Mouse (Mus musculus) layer of hippocampus, postnatal 10 days (tissue): ENCODE results near the gene Zfp804b. TPM values are rescaled to one million over a fixed set of nuclear protein-coding genes. Genes with fewer than 3 reads are reported as not detected.
"Not testable (repeated sequence)": the region's sequence is repeated elsewhere in the genome, so short reads cannot be mapped to it uniquely, and the experiment has no call there.

ENCODE experiments used
- DNase-seq, 2 experiments: peaks; one replicate each; pipeline ENCODE4 v3.0.0; 2021; ENCODE audit warnings: low spot score in 2 of 2
- long read RNA-seq: library from polyadenylated mRNA; stranded (forward); transcript quantifications from one replicate; pipeline ENCODE4 v2.0.0, GENCODE M21; 2023
- total RNA-seq, 2 experiments: library from RNA; stranded (reverse); gene quantifications; 2 replicates each; pipeline ENCODE4 v1.2.3; 2021

The Zfp804b gene
- 1 to 10 TPM; 1.6 to 1.9 TPM for total RNA-seq
- long read RNA-seq, partial matches to known transcripts = 0 of 1 reads
- long read RNA-seq, other reads (novel, unspliced or antisense) = 1 of 1 reads

DNA sequence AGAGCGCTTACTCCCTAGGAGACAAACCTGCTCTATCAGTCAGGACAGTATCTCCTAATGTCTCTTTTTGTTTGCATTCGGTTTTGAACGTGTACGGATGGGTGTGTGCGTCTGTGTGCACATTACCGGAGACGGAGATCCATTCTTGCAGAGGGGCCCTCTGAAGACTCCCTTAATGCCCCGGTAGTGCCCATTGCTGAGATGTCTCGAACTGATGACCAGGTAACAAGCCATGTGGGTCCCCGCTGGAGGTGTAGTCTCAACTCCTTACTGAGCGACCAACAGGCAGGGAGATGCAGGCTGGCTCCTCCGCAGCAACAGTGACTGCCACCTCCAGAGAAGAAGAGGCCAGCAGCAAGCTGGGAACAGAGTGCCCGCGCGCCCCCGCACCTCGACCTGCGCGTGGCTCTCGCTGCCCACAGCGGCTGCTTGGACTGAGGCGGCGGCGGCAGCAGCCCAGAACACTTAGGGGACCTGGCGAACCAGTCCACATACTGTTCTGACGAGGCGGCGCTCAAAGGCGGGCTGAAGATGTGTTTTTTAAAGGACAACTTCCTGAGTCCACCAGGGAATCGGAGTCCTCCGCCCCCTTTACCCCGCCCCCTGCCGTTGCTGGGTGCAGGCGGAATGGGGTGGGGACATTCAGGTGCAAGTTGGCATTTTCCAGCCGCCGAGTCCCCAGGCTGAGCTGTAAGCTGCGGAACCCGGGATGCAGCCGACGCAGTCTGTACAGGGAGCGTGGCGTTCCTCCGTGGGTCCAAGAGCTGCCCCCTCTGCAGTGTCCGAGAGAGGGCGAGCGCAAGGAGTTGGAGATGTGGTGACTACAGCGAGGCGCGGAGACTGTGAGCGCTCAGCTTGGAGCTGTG lies at the start of gene Zfp804b:
Gene Zfp804b (minus strand): TSS at position 612 of the 866 bp plus-strand sequence.
- peak; percentile 37 to 48 for DNase-seq

DNA sequence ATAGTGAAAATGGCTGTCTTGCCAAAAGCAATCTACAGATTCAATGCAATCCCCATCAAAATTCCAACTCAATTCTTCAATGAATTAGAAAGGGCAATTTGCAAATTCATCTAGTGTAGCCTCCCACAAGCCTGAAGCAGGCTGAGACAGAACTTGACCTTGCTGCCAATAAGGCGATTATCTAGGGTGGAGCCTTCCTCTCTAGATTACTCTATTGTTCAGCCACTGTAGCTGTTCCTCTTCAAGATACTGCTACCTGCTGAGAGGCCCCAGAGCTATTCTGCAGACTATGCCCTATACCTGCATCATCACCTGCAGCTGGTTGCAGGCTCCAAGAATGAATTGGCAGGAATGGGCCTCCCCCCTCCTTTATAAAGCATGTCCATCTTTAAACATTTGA lies 20.1 kb upstream of the Zfp804b start:
- not testable (repeated sequence) for DNase-seq

DNA sequence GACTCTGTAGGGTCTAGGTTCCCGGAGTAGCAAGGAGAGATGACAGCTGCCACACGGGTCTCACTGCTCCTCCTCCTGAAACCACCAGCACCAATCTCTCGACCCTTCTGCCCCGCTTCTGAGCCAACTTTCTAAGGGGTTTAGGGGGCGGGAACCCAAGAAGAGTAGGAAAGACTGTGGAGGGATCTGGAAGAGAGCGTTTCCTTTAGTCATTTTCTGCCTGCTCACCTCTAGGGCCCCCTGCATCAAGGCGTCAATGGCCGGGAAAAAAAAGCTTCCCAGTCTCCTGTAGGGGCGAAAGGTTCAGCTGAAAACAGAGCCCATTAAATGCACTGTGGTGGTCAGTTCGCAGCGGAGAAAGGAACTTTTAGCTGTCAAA lies 444 bp upstream of the Zfp804b start:
- no peak for DNase-seq

DNA sequence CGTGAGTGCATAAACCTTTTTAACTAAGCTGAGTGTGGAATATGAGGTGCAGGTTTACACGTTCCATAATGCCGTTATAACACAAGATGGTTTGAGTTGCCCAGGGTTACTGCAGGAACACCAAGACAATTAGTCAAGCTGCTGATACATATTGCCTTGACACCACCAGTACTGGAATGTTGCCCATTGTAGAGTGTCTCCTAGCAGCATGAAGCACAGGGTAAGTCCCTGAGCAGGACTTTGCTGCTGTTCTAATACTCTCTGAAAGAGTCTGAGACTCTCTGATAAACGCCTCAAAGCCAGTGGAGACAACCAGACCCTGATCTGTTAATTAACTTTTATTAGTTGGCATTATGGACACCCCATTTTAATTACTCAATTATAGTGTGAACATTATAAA lies 19.0 kb downstream of the Zfp804b start:
- no peak for DNase-seq

DNA sequence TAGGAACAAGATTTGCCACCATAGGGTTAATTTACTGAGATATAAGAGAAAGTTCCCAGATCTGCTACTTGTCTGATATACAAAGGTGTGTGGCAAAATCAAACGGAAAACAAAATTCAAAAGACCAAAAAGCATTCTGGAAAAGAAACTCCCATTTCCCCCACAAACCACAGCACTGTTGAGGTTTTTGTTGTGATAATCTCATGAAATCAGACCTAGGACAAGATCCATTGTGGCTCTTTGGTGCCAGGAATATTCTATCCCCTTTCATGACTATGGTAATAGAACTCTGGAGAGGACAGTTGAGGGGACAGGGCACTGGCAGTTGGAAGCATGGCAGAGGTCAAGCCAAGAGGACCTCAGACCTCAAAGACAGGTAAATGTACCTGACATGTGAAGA lies 40.7 kb downstream of the Zfp804b start, which contains the start of gene Tex47:
Gene Tex47 (plus strand): TSS at position 301 of the 400 bp plus-strand sequence.
- DNase-seq = no peak

DNA sequence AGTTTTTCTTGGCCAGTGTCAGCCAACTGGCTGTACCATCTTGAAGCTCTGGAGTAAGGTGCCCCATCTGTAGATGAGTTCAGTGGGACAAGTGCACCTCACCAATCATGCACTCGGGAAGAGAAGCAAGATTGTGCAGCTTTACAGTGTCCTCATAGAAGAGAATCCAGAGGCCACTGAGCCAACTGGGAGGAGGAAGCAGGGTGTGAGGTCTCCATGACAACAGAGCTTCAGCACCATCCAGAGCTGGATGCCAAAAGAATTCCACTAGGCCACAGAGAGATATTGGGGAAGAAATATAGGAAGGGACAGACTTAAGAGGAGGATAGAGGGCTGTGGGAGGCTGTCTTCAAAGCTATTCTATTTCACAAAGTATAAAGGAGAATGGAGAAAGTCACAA lies 41.6 kb downstream of the Zfp804b start:
- no peak for DNase-seq

DNA sequence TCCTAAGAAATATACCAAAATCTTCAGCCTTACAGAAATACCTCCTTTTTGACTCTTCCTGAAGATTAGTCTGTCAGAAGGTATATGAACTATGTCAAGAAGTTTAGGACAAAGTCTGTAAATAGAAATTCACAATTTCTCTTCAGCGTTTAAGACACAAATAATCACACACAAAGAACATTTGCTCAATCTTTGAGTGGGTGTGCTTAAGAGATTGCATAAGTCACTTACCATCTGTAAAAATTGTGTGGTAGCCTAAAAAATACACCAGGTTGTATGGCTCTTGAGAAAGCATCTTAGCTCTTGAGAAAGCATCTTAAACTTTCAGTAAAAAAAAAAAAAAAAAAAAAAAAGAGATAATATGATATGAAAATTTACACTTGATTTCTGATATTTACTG lies 60.2 kb downstream of the Zfp804b start:
- no peak for DNase-seq

DNA sequence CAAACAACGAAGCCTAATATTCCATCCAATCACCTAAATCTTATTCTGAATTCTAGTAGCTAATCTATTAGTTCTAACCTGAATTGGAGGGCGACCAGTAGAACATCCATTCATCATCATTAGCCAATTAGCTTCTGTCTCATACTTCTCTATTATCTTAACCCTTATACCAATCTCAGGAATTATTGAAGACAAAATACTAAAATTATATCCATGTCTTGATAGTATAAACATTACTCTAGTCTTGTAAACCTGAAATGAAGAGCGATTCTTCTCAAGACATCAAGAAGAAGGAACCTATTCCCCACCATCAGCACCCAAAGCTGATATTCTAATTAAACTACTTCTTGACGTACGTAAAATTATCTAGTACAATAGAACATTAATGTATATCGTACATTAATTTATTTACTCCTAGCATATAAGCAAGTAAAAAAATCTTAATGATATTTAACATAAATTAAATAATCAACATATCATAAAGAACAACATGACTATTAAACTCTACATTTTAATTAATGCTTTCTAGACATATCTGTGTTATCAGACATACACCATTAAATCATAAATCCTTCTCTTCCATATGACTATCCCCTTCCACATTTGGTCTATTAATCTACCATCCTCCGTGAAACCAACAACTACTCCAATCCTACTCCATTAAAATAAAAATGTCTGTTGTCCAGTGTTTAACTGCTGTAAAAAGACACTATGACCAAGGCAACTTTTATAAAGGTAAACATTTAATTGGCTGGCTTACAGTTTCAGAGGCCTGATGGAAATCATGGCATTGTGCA lies 67.7 kb downstream of the Zfp804b start:
- no peak for DNase-seq

DNA sequence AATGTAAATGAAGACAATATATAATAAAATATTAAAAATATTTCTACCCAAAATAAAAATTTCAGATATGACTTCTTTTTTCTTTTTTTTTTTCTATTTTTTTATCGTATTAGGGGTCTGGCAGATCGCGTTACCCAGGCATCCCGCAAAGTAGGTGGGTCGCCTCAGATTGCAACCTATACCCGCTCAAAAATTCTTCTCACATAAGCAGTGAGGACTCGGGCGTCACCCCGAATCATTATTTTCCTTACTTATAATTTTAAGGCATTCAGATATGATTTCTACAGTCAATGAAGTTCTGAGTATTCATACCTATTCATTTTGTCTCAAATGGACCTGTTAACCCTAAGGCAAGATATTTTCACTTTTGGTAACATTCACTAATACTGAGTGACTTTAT lies 167.0 kb downstream of the Zfp804b start:
- no peak for DNase-seq

DNA sequence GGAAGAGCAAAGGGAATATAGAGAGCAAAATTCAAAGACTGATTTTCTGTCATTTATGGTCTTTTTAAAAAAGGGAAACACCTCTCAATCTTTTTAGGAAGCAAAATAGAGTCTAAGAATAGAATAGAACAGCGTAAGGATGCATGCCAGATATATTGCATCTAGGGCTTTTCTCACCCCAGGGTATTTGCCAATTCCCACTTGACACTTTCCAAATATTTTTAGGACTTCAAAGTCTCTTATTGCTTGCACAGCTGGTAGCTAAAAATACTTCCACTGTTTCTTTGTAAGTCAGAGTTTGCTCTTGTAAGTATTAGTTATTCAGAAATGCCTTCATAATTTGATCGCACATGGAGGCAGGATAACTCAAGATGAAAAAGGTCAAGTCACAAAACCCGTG lies 204.9 kb downstream of the Zfp804b start:
- DNase-seq = no peak

DNA sequence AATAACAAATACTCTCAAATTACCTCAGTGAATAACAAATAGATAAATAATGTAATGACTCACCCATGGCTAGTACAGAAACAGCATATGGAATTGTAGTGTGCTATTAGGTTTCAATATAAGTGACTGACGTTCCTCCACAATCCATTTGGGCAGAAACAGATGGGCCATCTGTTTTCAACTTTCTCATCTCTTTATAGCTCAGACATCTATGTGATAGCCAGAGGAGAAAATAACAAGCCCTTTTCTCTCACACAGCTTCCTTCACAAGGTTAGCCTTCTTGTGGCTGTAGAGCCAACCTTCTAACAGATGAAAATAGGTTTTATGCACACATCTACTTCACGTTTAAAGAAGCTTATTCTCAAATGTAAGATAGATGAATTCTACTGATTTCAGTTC lies 242.2 kb downstream of the Zfp804b start:
- no peak for DNase-seq

DNA sequence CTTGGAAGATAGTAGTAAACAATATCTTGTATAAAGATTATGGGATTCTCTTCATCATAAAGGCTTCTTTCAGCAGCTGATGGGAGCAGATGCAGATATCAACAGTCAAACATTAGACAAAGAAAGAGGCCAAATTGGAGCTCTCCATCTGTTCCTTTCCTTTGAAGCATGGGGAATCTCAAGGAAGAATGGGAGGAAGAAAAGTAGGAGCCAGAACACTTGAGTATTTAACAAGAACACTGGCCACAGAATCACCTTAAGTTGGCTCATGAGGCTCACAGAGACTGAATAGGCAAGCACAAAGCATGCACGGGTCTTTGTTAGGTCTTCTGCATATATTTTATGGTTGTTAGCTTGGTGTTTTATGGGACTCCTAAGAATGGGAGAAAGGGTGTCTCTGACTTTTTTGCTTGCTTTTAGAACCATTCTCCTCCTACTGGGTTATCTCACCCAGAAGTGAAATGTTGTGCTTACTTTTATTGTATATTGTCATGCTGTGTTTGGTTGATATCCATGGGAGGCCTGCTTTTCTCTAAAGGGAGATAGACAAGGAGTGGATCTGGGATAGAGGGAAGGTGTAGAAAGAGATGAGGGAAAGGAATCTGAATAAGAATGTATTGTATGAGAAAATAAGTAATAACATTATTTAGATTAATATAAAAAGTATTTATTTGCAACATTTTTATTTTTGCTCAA lies 270.5 kb downstream of the Zfp804b start:
- no peak for DNase-seq

DNA sequence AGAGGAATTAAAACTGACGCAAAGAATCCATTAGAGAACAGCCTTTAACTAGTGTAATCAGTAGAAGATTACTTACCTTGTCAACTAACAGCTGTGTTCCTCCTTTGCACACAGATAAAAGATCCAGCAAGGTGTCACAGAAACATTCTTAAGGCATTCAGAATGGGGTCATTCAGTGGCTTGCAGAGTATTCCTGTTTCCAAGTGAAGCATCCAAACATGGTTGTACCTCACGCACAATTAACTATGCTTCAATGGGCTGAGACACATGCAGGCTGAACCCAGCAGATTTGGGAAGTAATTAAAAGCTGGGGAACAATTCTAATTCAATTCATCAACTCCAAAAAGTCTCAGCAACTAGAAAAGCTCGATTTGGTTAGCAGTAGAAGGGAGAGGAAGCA lies 337.1 kb downstream of the Zfp804b start:
- no peak for DNase-seq

DNA sequence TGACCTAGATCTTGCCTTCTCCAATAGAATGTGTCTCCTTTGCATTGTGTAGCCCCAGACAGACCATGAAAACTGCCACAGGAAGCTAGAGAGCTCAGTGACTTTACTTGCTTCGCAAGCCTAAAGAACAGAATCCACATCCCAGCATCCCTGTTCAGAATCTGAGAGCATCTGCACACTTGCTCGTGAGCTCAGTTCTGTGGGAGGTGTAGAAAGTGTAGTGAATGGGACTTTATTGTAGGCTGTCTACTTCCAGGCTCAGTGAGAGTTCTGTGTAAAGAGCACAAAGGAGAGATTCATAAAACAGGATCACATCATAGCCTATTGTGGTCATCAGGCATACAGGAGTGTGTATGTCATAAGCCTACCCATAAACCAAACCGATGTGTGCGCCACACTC lies 360.6 kb downstream of the Zfp804b start:
- DNase-seq = no peak

DNA sequence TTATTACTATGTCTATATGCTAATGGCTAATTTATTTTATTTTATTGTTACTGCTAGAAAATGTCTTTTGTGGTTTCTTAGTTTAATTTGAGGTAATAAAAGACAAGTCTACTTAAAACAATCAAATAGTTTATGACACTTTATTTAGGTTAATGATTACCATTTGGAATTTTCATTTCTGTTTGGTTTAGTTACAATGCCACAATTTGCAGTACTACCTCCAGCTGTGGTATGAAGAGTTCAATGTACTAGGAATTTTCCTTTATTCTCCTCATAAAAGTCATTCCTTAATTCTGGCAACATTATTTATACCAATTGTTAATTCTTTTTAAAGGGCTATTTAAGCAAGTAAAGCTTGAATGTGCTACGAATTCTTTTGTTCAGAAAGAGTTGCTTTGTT lies 409.7 kb downstream of the Zfp804b start:
- no peak for DNase-seq

DNA sequence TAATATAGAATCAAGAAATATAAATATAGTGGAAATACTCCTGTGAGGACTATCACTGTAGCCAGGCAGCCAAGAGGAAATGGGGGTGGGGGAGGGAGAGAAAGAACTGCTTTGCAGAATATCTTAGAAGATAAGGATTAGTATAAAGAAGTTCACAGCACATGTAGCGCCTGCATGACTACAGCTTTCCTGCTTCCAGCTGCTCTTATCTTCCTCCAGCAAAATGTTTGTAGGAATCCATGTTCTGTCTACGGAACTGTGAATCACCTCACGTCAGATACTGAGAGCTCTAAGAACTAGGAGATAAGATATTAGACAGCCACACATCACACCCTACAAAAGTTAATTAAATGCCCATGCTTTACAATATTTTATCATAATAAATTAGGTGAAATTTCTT lies 433.3 kb downstream of the Zfp804b start:
- DNase-seq = no peak

DNA sequence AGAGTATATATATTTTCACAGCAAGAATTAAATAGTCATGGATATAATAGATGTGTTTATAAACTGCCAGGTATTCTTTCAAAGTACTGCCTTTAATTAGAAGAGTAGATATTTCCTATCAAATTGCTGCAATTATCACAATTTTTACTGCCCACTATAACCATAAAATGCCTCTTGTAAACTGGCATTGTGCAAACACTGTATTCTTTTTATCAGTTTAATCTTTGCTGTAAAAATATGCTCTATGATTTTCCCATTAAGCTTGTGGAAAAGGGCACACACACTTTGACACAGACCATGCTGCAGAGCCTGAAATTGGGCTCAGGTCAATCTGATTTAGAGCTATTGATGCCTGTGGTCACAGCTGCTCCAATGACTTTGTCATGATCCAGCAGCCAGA lies 463.2 kb downstream of the Zfp804b start:
- DNase-seq = no peak

DNA sequence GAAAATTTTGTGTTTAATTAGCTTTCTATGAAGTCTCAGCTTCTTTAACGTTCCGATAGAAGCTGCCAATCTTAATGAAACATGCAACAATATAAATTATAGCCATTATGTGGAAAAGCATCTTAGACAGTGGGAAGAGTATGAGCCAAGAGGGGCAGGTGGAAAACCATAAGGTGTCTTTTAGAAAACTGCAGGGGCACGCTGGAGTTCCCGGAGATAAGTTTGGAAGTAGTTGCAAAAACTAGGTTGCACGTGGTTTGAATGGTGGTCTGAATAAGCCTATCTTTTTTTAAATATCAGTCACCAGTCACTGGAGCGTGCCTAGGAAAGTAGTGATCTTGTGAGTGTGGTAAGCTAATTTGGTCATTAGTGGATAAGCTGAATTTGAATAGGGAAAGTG lies 473.0 kb downstream of the Zfp804b start:
- DNase-seq = no peak

DNA sequence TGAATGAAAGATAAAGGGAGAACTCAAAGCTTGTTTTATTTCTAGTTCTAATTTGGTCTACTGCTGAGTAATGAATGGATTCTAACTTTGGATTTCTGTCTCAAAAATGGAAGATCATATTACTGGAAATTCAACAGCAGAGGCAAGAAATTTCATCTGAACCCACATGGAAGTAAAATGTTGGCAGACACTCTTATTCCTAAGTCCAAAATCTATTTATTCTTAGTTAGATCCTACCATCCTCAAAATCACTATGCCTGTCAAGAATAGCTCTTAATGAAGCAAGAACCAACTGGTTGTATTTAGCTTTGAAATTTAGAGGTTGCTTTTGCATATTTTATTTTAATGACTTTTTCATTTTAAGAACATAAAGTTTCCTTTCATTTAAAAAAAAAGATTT lies 473.6 kb downstream of the Zfp804b start:
- DNase-seq = no peak

DNA sequence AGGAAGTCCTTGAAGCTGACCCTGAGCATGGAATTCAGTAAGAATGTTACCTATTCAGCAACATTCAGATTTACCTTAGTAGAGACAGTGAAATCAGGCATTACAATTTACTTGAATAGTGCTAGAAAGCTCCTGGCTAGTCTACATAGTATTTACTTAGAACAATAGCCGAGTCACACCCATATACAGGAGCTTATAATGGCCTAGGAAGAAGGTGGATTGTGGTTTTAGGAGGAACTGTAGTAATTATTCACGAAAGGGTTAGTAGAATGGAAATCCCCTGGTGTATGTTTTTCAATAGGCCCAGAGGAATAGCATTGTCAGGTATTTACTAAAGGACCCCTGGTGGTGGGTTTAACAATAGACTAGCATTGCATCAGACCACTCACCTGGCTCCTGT lies 549.2 kb downstream of the Zfp804b start:
- DNase-seq = no peak

DNA sequence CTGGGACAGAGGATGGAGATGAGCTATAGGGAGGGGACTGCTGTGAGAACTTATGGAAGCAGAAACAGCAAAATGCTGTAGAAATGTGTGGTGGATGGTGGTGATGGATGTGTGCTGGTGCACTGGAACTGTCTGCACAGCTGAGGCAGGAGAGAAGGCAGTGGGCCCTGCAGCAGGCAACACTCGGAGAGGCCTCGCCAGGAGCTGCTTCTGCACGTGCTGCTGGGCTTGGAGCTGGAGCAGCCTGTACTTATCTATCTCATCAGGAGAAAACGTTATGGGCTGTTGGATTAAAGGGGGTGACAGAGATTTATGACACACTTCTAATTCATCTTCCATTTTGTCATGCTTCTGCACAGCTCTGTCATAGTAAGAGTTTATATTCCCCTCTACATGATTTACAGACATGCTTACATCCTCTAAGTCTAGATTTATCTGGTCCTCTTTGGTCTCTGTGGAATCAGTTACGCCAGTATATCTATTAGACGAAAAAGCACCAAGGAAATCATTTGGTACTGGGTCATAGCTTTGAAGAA lies 575.1 kb downstream of the Zfp804b start:
- DNase-seq = no peak
